Mouse (Mus musculus) megakaryocyte, embryonic 14.5 days (primary cell): ENCODE results near the gene Kcne4.

ENCODE experiments used
- FLI1 ChIP-seq: IDR thresholded peaks from 2 replicates; pipeline ENCODE4 v1.6.1; 2012; ENCODE audit warnings: low read length, inconsistent platforms, mixed read lengths
- GATA1 ChIP-seq: IDR thresholded peaks from 3 replicates; pipeline ENCODE4 v1.6.1; 2012; ENCODE audit warnings: mixed read lengths, low read length, inconsistent platforms, borderline replicate concordance

DNA sequence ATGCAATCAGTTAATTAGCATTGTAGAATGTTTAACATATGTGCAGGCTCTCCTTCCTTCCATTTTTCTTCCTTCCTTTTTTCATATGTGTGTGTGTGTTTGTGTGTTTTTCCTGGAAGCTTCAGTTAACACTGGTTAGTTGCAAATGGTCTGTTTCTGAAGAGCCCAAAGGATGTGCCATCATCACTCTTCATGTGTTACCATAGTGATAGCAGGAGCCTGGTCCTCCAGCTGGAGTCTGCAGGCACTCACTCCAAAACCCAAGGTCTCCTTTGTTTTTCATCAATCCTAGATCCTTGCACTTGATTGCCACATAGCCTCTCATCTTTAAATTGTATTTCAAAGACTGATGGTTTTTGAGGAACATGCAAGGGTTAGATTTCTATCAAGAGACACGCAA is 29.1 kb downstream of the Kcne4 start:
- TF ChIP-seq GATA1 (no peak), FLI1 (no peak)
